In genomic region chr2:99421622-99422021, GRCm38 (mm10) we compare ENCODE assay signal across 25 mouse cellular contexts.
"Had no signal": no experiment of that assay in that cellular context is flagged by ENCODE, and none has a peak within 500 bp of the region (broad histone marks: within the 10 kb centered on the region; RNA-seq: fewer than 3 reads in every experiment).

No protein-coding gene starts in this region.

- H3K27me3 ChIP-seq: heart, embryonic 13.5 days; heart, embryonic 15.5 days; hindbrain, embryonic 13.5 days; hindbrain, embryonic 15.5 days; kidney, embryonic 15.5 days; limb, embryonic 13.5 days; limb, embryonic 15.5 days had no signal

- DNase-seq: gastrocnemius, postnatal 14 days; gastrocnemius, postnatal 36 days; heart, adult 11 months; heart, adult 2 months; heart, postnatal 14 days; heart, postnatal 36 days; kidney, adult 11 months; kidney, adult 2 months; kidney, adult 9 months; kidney, postnatal 14 days; kidney, postnatal 36 days; layer of hippocampus, adult 9-11 months; layer of hippocampus, postnatal 36 days; left cerebral cortex, postnatal 4 days had no signal

- H3K4me1 ChIP-seq: heart, embryonic 13.5 days; heart, embryonic 15.5 days; hindbrain, embryonic 13.5 days; hindbrain, embryonic 15.5 days; kidney, embryonic 15.5 days; limb, embryonic 13.5 days; limb, embryonic 15.5 days had no signal

- H3K9ac ChIP-seq: heart, embryonic 13.5 days; heart, embryonic 15.5 days; hindbrain, embryonic 13.5 days; hindbrain, embryonic 15.5 days; kidney, embryonic 15.5 days; limb, embryonic 13.5 days; limb, embryonic 15.5 days had no signal

- H3K4me3 ChIP-seq: heart, adult 2 months; heart, embryonic 13.5 days; heart, embryonic 15.5 days; hindbrain, embryonic 13.5 days; hindbrain, embryonic 15.5 days; kidney, embryonic 15.5 days; limb, embryonic 13.5 days; limb, embryonic 15.5 days had no signal

- H3K4me2 ChIP-seq: heart, embryonic 11.5 days; heart, embryonic 13.5 days; heart, embryonic 15.5 days; hindbrain, embryonic 13.5 days; hindbrain, embryonic 15.5 days; kidney, embryonic 15.5 days; limb, embryonic 13.5 days; limb, embryonic 15.5 days had no signal

- H3K36me3 ChIP-seq: heart, embryonic 13.5 days; heart, embryonic 15.5 days; hindbrain, embryonic 13.5 days; hindbrain, embryonic 15.5 days; kidney, embryonic 15.5 days; limb, embryonic 13.5 days; limb, embryonic 15.5 days had no signal

- H3K9me3 ChIP-seq: heart, embryonic 13.5 days; heart, embryonic 15.5 days; hindbrain, embryonic 13.5 days; hindbrain, embryonic 15.5 days; kidney, embryonic 15.5 days; limb, embryonic 13.5 days; limb, embryonic 15.5 days had no signal

- ATAC-seq: hindbrain, postnatal 0 days; intestine, embryonic 16.5 days had no signal

- H3K27ac ChIP-seq: heart, adult 2 months; heart, embryonic 13.5 days; heart, embryonic 15.5 days; hindbrain, embryonic 13.5 days; hindbrain, embryonic 15.5 days; hindbrain, postnatal 0 days; kidney, embryonic 15.5 days; kidney, postnatal 0 days; limb, embryonic 13.5 days; limb, embryonic 15.5 days had no signal
